In genomic region chr4:46119514-46120094, GRCm38 (mm10) we compare ENCODE assay signal across 28 mouse cellular contexts. TPM values are rescaled to one million over a fixed set of nuclear protein-coding genes. Genes with fewer than 3 reads are reported as not detected.
A peak's percentile ranks its signal among the peaks of the same experiment; 100 is the strongest.
DNase-seq lines count a peak whose midpoint lies in the region; ATAC-seq and TF ChIP-seq lines count a peak whose summit lies in the region.
"Had no signal": no experiment of that assay in that cellular context is flagged by ENCODE, and none has a peak within 500 bp of the region (broad histone marks: within the 10 kb centered on the region; RNA-seq: fewer than 3 reads in every experiment).

No protein-coding gene starts in this region.

- peak; percentile 12; the same call in 1 of the 2 replicates for TF ChIP-seq CTCF in stomach, postnatal 0 days (IDR thresholded peaks at IDR 0.05; ENCODE audit: low read depth)

- H3K4me1 ChIP-seq in heart, embryonic 11.5 days (ENCODE audit: control insufficient read depth, insufficient read depth, low read length): 0 out of 2 replicates have a peak, but pooled peaks cover 4% of the 10 kb centered on the region
- H3K4me1 ChIP-seq in kidney, embryonic 16.5 days (ENCODE audit: insufficient read depth, low read length): no peaks in the 10 kb centered on the region
- no peaks in the 10 kb centered on the region for H3K4me1 ChIP-seq in stomach, postnatal 0 days (replicated peaks; ENCODE audit: control insufficient read depth, insufficient read depth)
- H3K4me1 ChIP-seq: embryonic facial prominence, embryonic 12.5 days; forebrain, embryonic 10.5 days; intestine, embryonic 15.5 days; limb, embryonic 10.5 days; liver, embryonic 13.5 days; midbrain, embryonic 12.5 days; neural tube, embryonic 13.5 days had no signal

- no peak for TF ChIP-seq EP300 in stomach, postnatal 0 days (optimal IDR thresholded peaks at IDR 0.05)

- no peak overlapping the region for H3K27ac ChIP-seq in heart, embryonic 11.5 days (ENCODE audit: low read depth, low read length)
- no peak overlapping the region for H3K27ac ChIP-seq in kidney, embryonic 16.5 days (ENCODE audit: low read length)
- no peak overlapping the region for H3K27ac ChIP-seq in stomach, postnatal 0 days (replicated peaks)
- H3K27ac ChIP-seq: embryonic facial prominence, embryonic 12.5 days; forebrain, embryonic 10.5 days; intestine, embryonic 15.5 days; limb, embryonic 10.5 days; limb, embryonic 15.5 days; liver, embryonic 13.5 days; midbrain, embryonic 12.5 days; neural tube, embryonic 13.5 days had no signal

- no peak overlapping the region for H3K4me2 ChIP-seq in heart, embryonic 11.5 days
- no peak overlapping the region for H3K4me2 ChIP-seq in kidney, embryonic 16.5 days (replicated peaks; ENCODE audit: low read depth, low read length)
- no peak overlapping the region for H3K4me2 ChIP-seq in stomach, postnatal 0 days (replicated peaks; ENCODE audit: low read depth)
- H3K4me2 ChIP-seq: embryonic facial prominence, embryonic 12.5 days; intestine, embryonic 15.5 days; limb, embryonic 15.5 days; liver, embryonic 13.5 days; midbrain, embryonic 12.5 days; neural tube, embryonic 13.5 days had no signal

- no peak overlapping the region for H3K9ac ChIP-seq in heart, embryonic 11.5 days (ENCODE audit: low read depth, low read length)
- no peak overlapping the region for H3K9ac ChIP-seq in kidney, embryonic 16.5 days (replicated peaks; ENCODE audit: low read length)
- no peak overlapping the region for H3K9ac ChIP-seq in stomach, postnatal 0 days (ENCODE audit: low read length)
- H3K9ac ChIP-seq: embryonic facial prominence, embryonic 12.5 days; intestine, embryonic 15.5 days; limb, embryonic 15.5 days; liver, embryonic 13.5 days; midbrain, embryonic 12.5 days; neural tube, embryonic 13.5 days had no signal

- WGBS in heart, embryonic 11.5 days (ENCODE audit: insufficient replicate concordance): 87% methylated on average over 14 of the region's 14 CpGs
- 74% methylated on average over 14 of the region's 14 CpGs for WGBS in kidney, embryonic 16.5 days
- 91% methylated on average over 14 of the region's 14 CpGs for WGBS in stomach, postnatal 0 days

- no peak for ATAC-seq in heart, embryonic 11.5 days (replicated peaks; ENCODE audit: insufficient number of reproducible peaks, low FRiP score, low TSS enrichment)
- peak; percentile 57; the same call in 1 of the 2 replicates for ATAC-seq in kidney, embryonic 16.5 days (ENCODE audit: low FRiP score, low TSS enrichment)
- no peak for ATAC-seq in stomach, postnatal 0 days (ENCODE audit: low FRiP score, low TSS enrichment)
- ATAC-seq: forebrain, embryonic 16.5 days; hindbrain, embryonic 16.5 days; intestine, embryonic 15.5 days; lung, postnatal 0 days; Patski had no signal

- peak; percentile 52 for DNase-seq in adrenal gland, adult 2 months
- no peak for DNase-seq in adrenal gland, adult 8-10 months
- DNase-seq in heart, adult 11 months: peak; percentile 87
- no peak for DNase-seq in kidney, adult 18-20 months
- DNase-seq in stomach, postnatal 0 days (ENCODE audit: low spot score): no peak
- DNase-seq: cerebellum, adult 8-10 months; embryo, embryonic 11 days; heart, postnatal 14 days; kidney, postnatal 25 days; layer of hippocampus, postnatal 36 days; liver, embryonic 13.5 days; lung, adult 18-20 months; lung, postnatal 4 days; thymus, postnatal 4 days had no signal

- H3K4me3 ChIP-seq in heart, embryonic 11.5 days (ENCODE audit: low read depth, low read length): no peak overlapping the region
- no peak overlapping the region for H3K4me3 ChIP-seq in kidney, embryonic 16.5 days (ENCODE audit: low read length)
- H3K4me3 ChIP-seq in stomach, postnatal 0 days (ENCODE audit: low read depth, low read length): no peak overlapping the region
- H3K4me3 ChIP-seq: embryonic facial prominence, embryonic 12.5 days; forebrain, embryonic 10.5 days; intestine, embryonic 15.5 days; limb, embryonic 10.5 days; limb, embryonic 15.5 days; liver, embryonic 13.5 days; megakaryocyte, embryonic 14.5 days; midbrain, embryonic 12.5 days; neural tube, embryonic 13.5 days had no signal

- H3K36me3 ChIP-seq in heart, embryonic 11.5 days (ENCODE audit: control insufficient read depth, insufficient read depth, low read length): peaks cover 21% of the 10 kb centered on the region
- H3K36me3 ChIP-seq in kidney, embryonic 16.5 days (ENCODE audit: insufficient read depth, low read length): peaks cover 79% of the 10 kb centered on the region
- H3K36me3 ChIP-seq in stomach, postnatal 0 days (ENCODE audit: control insufficient read depth, insufficient read depth, low read length): peaks cover 47% of the 10 kb centered on the region

- no peaks in the 10 kb centered on the region for H3K9me3 ChIP-seq in heart, embryonic 11.5 days (replicated peaks; ENCODE audit: control insufficient read depth, low read length)
- no peaks in the 10 kb centered on the region for H3K9me3 ChIP-seq in kidney, embryonic 16.5 days (ENCODE audit: low read length)
- no peaks in the 10 kb centered on the region for H3K9me3 ChIP-seq in stomach, postnatal 0 days (ENCODE audit: control insufficient read depth, low read length)
- H3K9me3 ChIP-seq: embryonic facial prominence, embryonic 12.5 days; forebrain, embryonic 10.5 days; intestine, embryonic 15.5 days; limb, embryonic 10.5 days; limb, embryonic 15.5 days; liver, embryonic 13.5 days; megakaryocyte, embryonic 14.5 days; midbrain, embryonic 12.5 days; neural tube, embryonic 13.5 days had no signal

- no peaks in the 10 kb centered on the region for H3K27me3 ChIP-seq in heart, embryonic 11.5 days (ENCODE audit: control insufficient read depth, insufficient read depth, low read length)
- H3K27me3 ChIP-seq in kidney, embryonic 16.5 days (ENCODE audit: insufficient read depth, low read length): no peaks in the 10 kb centered on the region
- H3K27me3 ChIP-seq in stomach, postnatal 0 days (ENCODE audit: control insufficient read depth, insufficient read depth, low read length): no peaks in the 10 kb centered on the region
- H3K27me3 ChIP-seq: embryonic facial prominence, embryonic 12.5 days; intestine, embryonic 15.5 days; limb, embryonic 15.5 days; liver, embryonic 13.5 days; megakaryocyte, embryonic 14.5 days; midbrain, embryonic 12.5 days; neural tube, embryonic 13.5 days; Patski had no signal

RNA-seq across cellular contexts. Expression of gene Ncbp1, which starts 18.8 kb away (rescaled TPM):
- total RNA-seq in adrenal gland, adult 2 months (2021): 10 to 100 TPM; 47.4 to 59.2 TPM
- polyA plus RNA-seq in adrenal gland, adult 2 months (2012; rRNA removed): 8.8 and 11.2 TPM in 2 replicates
- 10 to 100 TPM; 37.2 to 56.6 (median 43.4) TPM for total RNA-seq in adrenal gland, adult 8-10 months (2022)
- polyA plus RNA-seq in heart, embryonic 11.5 days (2014; fragmentation: Nextera tagmentation; extraction: Ambion mirVana): 59.1 and 67.4 TPM in 2 replicates
- 90.6 and 90.9 TPM in 2 replicates for polyA plus RNA-seq in kidney, embryonic 16.5 days (2015; fragmentation: Nextera tagmentation; extraction: Ambion mirVana)
- polyA plus RNA-seq in stomach, postnatal 0 days (2015; fragmentation: Nextera tagmentation; extraction: Ambion mirVana): 27.0 and 27.8 TPM in 2 replicates

RNA-seq across cellular contexts. Expression of gene Tstd2, which starts 18.9 kb away (rescaled TPM):
- total RNA-seq in adrenal gland, adult 2 months (2021): 10 to 100 TPM; 21.0 to 29.8 TPM
- 10.7 and 13.4 TPM in 2 replicates for polyA plus RNA-seq in adrenal gland, adult 2 months (2012; rRNA removed)
- 10 to 100 TPM; 28.4 to 36.1 (median 33.0) TPM for total RNA-seq in adrenal gland, adult 8-10 months (2022)
- 23.4 and 26.6 TPM in 2 replicates for polyA plus RNA-seq in heart, embryonic 11.5 days (2014; fragmentation: Nextera tagmentation; extraction: Ambion mirVana)
- 39.1 and 54.4 TPM in 2 replicates for polyA plus RNA-seq in kidney, embryonic 16.5 days (2015; fragmentation: Nextera tagmentation; extraction: Ambion mirVana)
- polyA plus RNA-seq in stomach, postnatal 0 days (2015; fragmentation: Nextera tagmentation; extraction: Ambion mirVana): 14.5 and 17.2 TPM in 2 replicates

Comparison
In these comparisons a context has a peak if more than half of its experiments do, and no peak if none do; other contexts are left out.
1. DNase-seq: peak in adrenal gland, adult 2 months (single experiment) and heart, adult 11 months (single experiment); none in adrenal gland, adult 8-10 months (single experiment), kidney, adult 18-20 months (single experiment) and stomach, postnatal 0 days (single experiment).